Mouse (Mus musculus) ZHBTc4 (cell line): ENCODE results near the gene Mob1a.
A peak's percentile ranks its signal among the peaks of the same experiment; 100 is the strongest.
"Not testable (repeated sequence)": the region's sequence is repeated elsewhere in the genome, so short reads cannot be mapped to it uniquely, and the experiment has no call there.

Source experiments
- DNase-seq: peaks from one replicate; pipeline ENCODE4 v3.0.0-alpha.2; 2011; ENCODE audit warnings: low read depth, low spot score

Gene Mob1a

GRCm38 (mm10) chr6:83342957-83343356, 17.1 kb downstream of the Mob1a start:
- no peak for DNase-seq

- DNase-seq: not testable (repeated sequence)
Measured at GRCm38 (mm10) chr6:83345285-83345684, 19.5 kb downstream of the Mob1a start.

- DNase-seq: no peak
Measured at GRCm38 (mm10) chr6:83347916-83348315, 22.1 kb downstream of the Mob1a start.

GRCm38 (mm10) chr6:83348873-83349272, 23.1 kb downstream of the Mob1a start, which contains the start of gene Bola3:
Gene Bola3, plus strand, starts transcription at chr6:83349147.
- DNase-seq: no peak

GRCm38 (mm10) chr6:83349274-83349958, 23.6 kb downstream of the Mob1a start:
- DNase-seq: peak; percentile 91

- no peak for DNase-seq
Measured at GRCm38 (mm10) chr6:83350172-83350571, 24.4 kb downstream of the Mob1a start.

- DNase-seq: no peak
Measured at GRCm38 (mm10) chr6:83350851-83351405, 25.1 kb downstream of the Mob1a start.

GRCm38 (mm10) chr6:83351490-83352160, 25.8 kb downstream of the Mob1a start:
- no peak for DNase-seq

GRCm38 (mm10) chr6:83352666-83353410, 27.0 kb downstream of the Mob1a start:
- no peak for DNase-seq

- no peak for DNase-seq
Measured at GRCm38 (mm10) chr6:83354856-83355781, 29.3 kb downstream of the Mob1a start.

- peak; percentile 83 for DNase-seq
Measured at GRCm38 (mm10) chr6:83356569-83357138, 30.8 kb downstream of the Mob1a start.

GRCm38 (mm10) chr6:83357436-83357835, 31.6 kb downstream of the Mob1a start:
- no peak for DNase-seq

GRCm38 (mm10) chr6:83361523-83362248, 35.9 kb downstream of the Mob1a start:
- DNase-seq: no peak

- no peak for DNase-seq
Measured at GRCm38 (mm10) chr6:83363075-83363474, 37.3 kb downstream of the Mob1a start.

GRCm38 (mm10) chr6:83370316-83370965, 44.6 kb downstream of the Mob1a start:
- DNase-seq: no peak

- no peak for DNase-seq
Measured at GRCm38 (mm10) chr6:83371350-83371749, 45.5 kb downstream of the Mob1a start.

- DNase-seq: no peak
Measured at GRCm38 (mm10) chr6:83373704-83374300, 48.0 kb downstream of the Mob1a start.

GRCm38 (mm10) chr6:83381510-83382491, 56.0 kb downstream of the Mob1a start:
- no peak for DNase-seq
